Mouse (Mus musculus) embryonic facial prominence, embryonic 10.5 days (tissue): ENCODE measurements around the gene Tbc1d1. TPM values are rescaled to one million over a fixed set of nuclear protein-coding genes. Genes with fewer than 3 reads are reported as not detected.
A peak's percentile ranks its signal among the peaks of the same experiment; 100 is the strongest.
"Not testable (repeated sequence)": the region's sequence is repeated elsewhere in the genome, so short reads cannot be mapped to it uniquely, and the experiment has no call there.

Experiments
- DNase-seq: peaks from one replicate; pipeline ENCODE4 v3.0.0-alpha.2; 2017; ENCODE audit warnings: low spot score
- H3K27ac ChIP-seq: fragments of 300-500 bp; sonication (generic); replicated peaks from 2 replicates; pipeline ENCODE4 v1.5.1; 2016; ENCODE audit warnings: mild to moderate bottlenecking
- H3K27me3 ChIP-seq: fragments of 300-500 bp; sonication (generic); replicated peaks from 2 replicates; pipeline ENCODE4 v1.6.1; 2016; ENCODE audit warnings: low read depth, mild to moderate bottlenecking; ENCODE audit not compliant: poor library complexity, severe bottlenecking
- H3K36me3 ChIP-seq: fragments of 300-500 bp; sonication (generic); replicated peaks from 2 replicates; pipeline ENCODE4 v1.6.1; 2016; ENCODE audit warnings: mild to moderate bottlenecking, moderate library complexity
- H3K4me1 ChIP-seq: fragments of 300-500 bp; sonication (generic); 2 replicates; pipeline ENCODE4 v1.6.1; 2016
- H3K4me3 ChIP-seq: fragments of 300-500 bp; sonication (generic); 2 replicates; pipeline ENCODE4 v1.5.1; 2016; ENCODE audit warnings: mild to moderate bottlenecking, moderate library complexity
- H3K9me3 ChIP-seq: fragments of 300-500 bp; sonication (generic); 2 replicates; pipeline ENCODE4 v1.6.1; 2016; ENCODE audit warnings: mild to moderate bottlenecking
- WGBS: fragments of 180-500 bp; shearing (Covaris S2); methylation state at CpG from one replicate; pipeline ENCODE4 v1.1.7; 2016; 5-methylcytosine and 5-hydroxymethylcytosine counted together
- polyA plus RNA-seq: library from polyadenylated mRNA; unstranded; fragments of >200 nt; fragmentation: Nextera tagmentation; extraction: Ambion mirVana; gene quantifications from 2 replicates; pipeline ENCODE4 v1.2.1, GENCODE M21; 2016

The Tbc1d1 gene
- polyA plus RNA-seq, 1 experiment from 2014 or later = 32.9 TPM

DNA sequence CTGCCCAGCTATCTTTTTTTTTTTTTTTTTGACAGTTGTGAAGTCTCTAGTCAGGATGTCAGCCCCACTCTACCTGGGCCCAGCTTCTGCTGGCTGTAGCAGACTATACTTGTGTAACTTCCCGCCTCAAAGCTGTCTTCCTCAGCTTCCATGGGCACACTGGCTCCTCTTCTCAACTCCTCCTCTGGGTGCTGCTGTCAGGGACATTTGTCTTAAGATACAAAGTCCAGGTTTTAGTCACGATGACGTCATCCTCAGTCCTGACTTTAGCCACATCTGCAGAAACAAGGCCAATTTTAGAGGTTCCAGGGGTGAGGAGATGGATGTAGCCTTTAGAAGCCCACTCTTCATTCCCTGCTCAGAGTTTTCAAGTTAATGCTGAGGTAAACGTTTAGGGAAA is 167.2 kb downstream of the Tbc1d1 start:
- H3K4me1 ChIP-seq = peaks cover 46% of the 10 kb centered on the region
- H3K36me3 ChIP-seq = peaks cover 58% of the 10 kb centered on the region
- no peak overlapping the region for H3K27ac ChIP-seq
- H3K4me3 ChIP-seq = no peak overlapping the region
- WGBS = 88% methylated on average over 4 of the region's 4 CpGs
- no peaks in the 10 kb centered on the region for H3K27me3 ChIP-seq
- no peak for DNase-seq
- no peaks in the 10 kb centered on the region for H3K9me3 ChIP-seq

GRCm38 (mm10) chr5:64324353-64324752 is 168.2 kb downstream of the Tbc1d1 start:
- H3K36me3 ChIP-seq = peaks cover 58% of the 10 kb centered on the region
- DNase-seq = no peak
- no peaks in the 10 kb centered on the region for H3K27me3 ChIP-seq
- peaks cover 44% of the 10 kb centered on the region for H3K4me1 ChIP-seq
- no peak overlapping the region; the same call in 1 of the 2 replicates for H3K27ac ChIP-seq
- 95% methylated on average over 12 of the region's 12 CpGs for WGBS
- no peaks in the 10 kb centered on the region for H3K9me3 ChIP-seq
- no peak overlapping the region for H3K4me3 ChIP-seq

DNA sequence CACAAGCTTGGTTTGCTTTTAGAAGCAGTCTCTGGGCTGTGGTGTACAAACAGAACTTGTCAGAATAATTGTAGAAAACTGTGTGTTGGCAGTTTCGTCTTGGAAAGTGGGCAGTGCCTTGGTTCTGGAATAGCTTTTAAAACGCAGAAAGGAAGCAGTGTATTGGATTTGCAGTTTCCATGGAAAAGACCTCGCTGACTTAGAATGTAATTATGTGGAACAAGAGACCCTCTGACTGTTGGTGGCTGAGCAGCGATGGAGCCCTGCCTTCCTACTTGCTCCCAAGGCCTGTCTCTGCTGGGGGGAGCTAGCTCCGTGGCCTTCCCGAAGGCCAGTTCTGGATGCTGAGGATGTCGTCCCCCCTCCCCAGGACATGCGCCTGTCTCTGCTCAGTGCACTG is 168.8 kb downstream of the Tbc1d1 start:
- H3K27ac ChIP-seq = peak overlapping the region; percentile 51; the same call in 1 of the 2 replicates
- peaks cover 56% of the 10 kb centered on the region for H3K36me3 ChIP-seq
- peaks cover 40% of the 10 kb centered on the region for H3K4me1 ChIP-seq
- no peaks in the 10 kb centered on the region for H3K9me3 ChIP-seq
- WGBS = 77% methylated on average over 8 of the region's 8 CpGs
- H3K4me3 ChIP-seq = no peak overlapping the region
- DNase-seq = no peak
- no peaks in the 10 kb centered on the region for H3K27me3 ChIP-seq

- Histone ChIP-seq H3K9me3 (no peaks in the 10 kb centered on the region), H3K4me3 (no peak overlapping the region), H3K27ac (peak overlapping the region; percentile 79), H3K27me3 (no peaks in the 10 kb centered on the region), H3K4me1 (peaks cover 38% of the 10 kb centered on the region), H3K36me3 (peaks cover 49% of the 10 kb centered on the region)
- 77% methylated on average over 5 of the region's 5 CpGs for WGBS
- DNase-seq = no peak
Measured at GRCm38 (mm10) chr5:64325741-64326355, 169.7 kb downstream of the Tbc1d1 start.

- H3K27ac ChIP-seq = peak overlapping the region; percentile 79
- WGBS = 59% methylated on average over 7 of the region's 7 CpGs
- peaks cover 55% of the 10 kb centered on the region for H3K36me3 ChIP-seq
- H3K27me3 ChIP-seq = no peaks in the 10 kb centered on the region
- peaks cover 33% of the 10 kb centered on the region for H3K4me1 ChIP-seq
- no peak overlapping the region for H3K4me3 ChIP-seq
- no peaks in the 10 kb centered on the region for H3K9me3 ChIP-seq
- DNase-seq = peak; percentile 46
Measured at GRCm38 (mm10) chr5:64326427-64327181, 170.5 kb downstream of the Tbc1d1 start.

GRCm38 (mm10) chr5:64327212-64327902 is 171.3 kb downstream of the Tbc1d1 start:
- 65% methylated on average over 7 of the region's 7 CpGs for WGBS
- Histone ChIP-seq H3K27ac (peak overlapping the region; percentile 79; the same call in 1 of the 2 replicates), H3K27me3 (no peaks in the 10 kb centered on the region), H3K4me1 (peaks cover 32% of the 10 kb centered on the region), H3K36me3 (peaks cover 61% of the 10 kb centered on the region), H3K4me3 (no peak overlapping the region), H3K9me3 (no peaks in the 10 kb centered on the region)
- no peak for DNase-seq

- Histone ChIP-seq H3K36me3 (peaks cover 53% of the 10 kb centered on the region), H3K9me3 (no peaks in the 10 kb centered on the region), H3K4me1 (peaks cover 8% of the 10 kb centered on the region), H3K27me3 (no peaks in the 10 kb centered on the region), H3K4me3 (no peak overlapping the region), H3K27ac (peak overlapping the region; percentile 49)
- peak; percentile 37 for DNase-seq
- 40% methylated on average over 7 of the region's 7 CpGs for WGBS
Measured at GRCm38 (mm10) chr5:64336767-64337408, 180.8 kb downstream of the Tbc1d1 start.

- Histone ChIP-seq H3K4me1 (peaks cover 12% of the 10 kb centered on the region), H3K27ac (peak overlapping the region; percentile 24; the same call in 1 of the 2 replicates), H3K36me3 (peaks cover 53% of the 10 kb centered on the region)
- not testable (repeated sequence) for H3K4me3 ChIP-seq, DNase-seq, H3K9me3 ChIP-seq, H3K27me3 ChIP-seq
- 84% methylated on average over 6 of the region's 6 CpGs for WGBS
Measured at GRCm38 (mm10) chr5:64338795-64339194, 182.7 kb downstream of the Tbc1d1 start.

- Histone ChIP-seq H3K9me3 (no peaks in the 10 kb centered on the region), H3K4me1 (peaks cover 26% of the 10 kb centered on the region), H3K36me3 (peaks cover 51% of the 10 kb centered on the region), H3K4me3 (no peak overlapping the region), H3K27ac (no peak overlapping the region), H3K27me3 (no peaks in the 10 kb centered on the region)
- WGBS = 91% methylated on average over 3 of the region's 3 CpGs
- no peak for DNase-seq
Measured at GRCm38 (mm10) chr5:64340366-64340765, 184.3 kb downstream of the Tbc1d1 start.

GRCm38 (mm10) chr5:64341671-64342070 is 185.6 kb downstream of the Tbc1d1 start:
- no peaks in the 10 kb centered on the region for H3K27me3 ChIP-seq
- WGBS = 94% methylated on average over 3 of the region's 3 CpGs
- DNase-seq = no peak
- H3K27ac ChIP-seq = no peak overlapping the region
- H3K4me1 ChIP-seq = peaks cover 30% of the 10 kb centered on the region
- no peaks in the 10 kb centered on the region for H3K9me3 ChIP-seq
- peaks cover 59% of the 10 kb centered on the region for H3K36me3 ChIP-seq
- H3K4me3 ChIP-seq = no peak overlapping the region

- Histone ChIP-seq H3K4me1 (peaks cover 25% of the 10 kb centered on the region), H3K27ac (no peak overlapping the region), H3K27me3 (no peaks in the 10 kb centered on the region), H3K36me3 (peaks cover 57% of the 10 kb centered on the region), H3K4me3 (no peak overlapping the region), H3K9me3 (no peaks in the 10 kb centered on the region)
- no peak for DNase-seq
- 89% methylated on average over 10 of the region's 10 CpGs for WGBS
Measured at GRCm38 (mm10) chr5:64342138-64342537, 186.0 kb downstream of the Tbc1d1 start.

GRCm38 (mm10) chr5:64343972-64344700 is 188.0 kb downstream of the Tbc1d1 start:
- DNase-seq = no peak
- WGBS = 42% methylated on average over 5 of the region's 5 CpGs
- Histone ChIP-seq H3K4me3 (no peak overlapping the region), H3K4me1 (peaks cover 23% of the 10 kb centered on the region), H3K36me3 (peaks cover 60% of the 10 kb centered on the region), H3K27me3 (no peaks in the 10 kb centered on the region), H3K27ac (peak overlapping the region; percentile 67), H3K9me3 (no peaks in the 10 kb centered on the region)
